Mouse (Mus musculus) T-cell, adult 66 days (primary cell): Measurements from ENCODE around the gene Gabarapl1. TPM values are rescaled to one million over a fixed set of nuclear protein-coding genes. Genes with fewer than 3 reads are reported as not detected.

Source experiments
- total RNA-seq, 2 experiments: library from RNA; stranded (reverse); gene quantifications; 3 replicates in 1 of 2; 4 replicates in 1 of 2; pipeline ENCODE4 v1.2.4; 2023

Gene Gabarapl1
- total RNA-seq: 10 to 100 TPM; 11.3 to 13.9 TPM

DNA sequence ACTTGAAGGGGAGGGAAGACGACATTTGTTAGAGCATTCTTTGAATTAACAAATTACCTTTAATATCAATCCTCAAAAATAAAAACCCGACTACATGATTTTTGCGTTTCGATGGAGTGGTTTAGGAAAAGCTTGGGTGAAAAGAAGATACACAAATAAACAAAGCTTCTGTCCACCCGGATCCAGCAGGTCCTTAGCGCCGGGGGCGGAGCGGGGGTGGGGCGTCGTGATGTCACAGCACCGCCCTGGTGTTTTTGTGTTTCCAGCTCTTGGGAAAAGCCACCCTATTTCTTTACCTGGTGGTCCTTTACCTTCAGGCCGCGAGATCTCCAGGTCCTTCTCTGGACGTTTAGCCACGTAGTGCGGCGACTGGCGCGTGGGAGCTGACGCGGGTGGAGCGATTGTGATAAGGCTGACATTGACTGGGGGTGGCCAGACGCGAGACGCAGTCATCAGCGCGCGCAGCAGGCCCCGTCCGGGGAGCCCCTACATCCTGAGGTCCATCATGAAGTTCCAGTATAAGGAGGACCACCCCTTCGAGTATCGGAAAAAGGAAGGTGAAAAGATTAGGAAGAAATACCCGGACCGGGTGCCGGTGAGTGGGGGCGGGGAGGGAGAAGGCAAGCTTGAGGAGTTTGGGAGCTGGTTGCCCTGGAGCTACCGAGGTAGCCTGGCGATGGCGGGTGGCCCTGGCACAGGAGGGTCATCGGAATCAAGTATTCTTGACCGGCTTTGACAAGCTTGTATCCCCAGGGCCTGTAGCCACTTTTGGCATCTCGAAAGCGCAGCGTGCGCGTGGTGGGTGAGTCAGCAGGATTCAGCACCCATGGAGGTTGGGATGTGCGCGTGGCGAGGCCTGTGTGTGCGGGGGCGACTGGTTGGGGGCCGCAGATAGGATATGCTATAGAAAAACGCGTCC, at the start of gene Gabarapl1:
Gene Gabarapl1, plus strand, starts transcription at position 219 of the 919 bp plus-strand sequence.

DNA sequence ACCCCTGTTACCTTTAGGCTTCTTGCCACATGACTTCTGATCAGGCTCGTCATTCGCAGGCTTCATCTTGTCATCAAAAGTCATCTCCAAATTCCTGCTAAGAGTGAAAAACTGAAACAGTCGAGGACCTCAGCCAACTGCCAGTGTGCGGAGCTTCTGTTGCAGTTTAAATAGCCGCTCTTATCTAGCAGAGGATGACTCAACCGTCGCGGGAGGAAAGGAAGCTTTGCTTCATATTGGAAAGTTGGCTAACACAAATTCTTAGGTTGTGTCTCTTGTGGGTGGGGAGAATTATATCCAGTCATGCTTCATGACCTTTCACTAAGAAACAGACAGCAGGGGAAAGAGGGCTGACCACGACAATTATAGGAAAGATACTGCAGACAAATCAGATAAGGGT, 25.9 kb upstream of the Gabarapl1 start, which contains the start of gene Olr1:
Gene Olr1, minus strand, starts transcription at position 142 of the 400 bp plus-strand sequence.

DNA sequence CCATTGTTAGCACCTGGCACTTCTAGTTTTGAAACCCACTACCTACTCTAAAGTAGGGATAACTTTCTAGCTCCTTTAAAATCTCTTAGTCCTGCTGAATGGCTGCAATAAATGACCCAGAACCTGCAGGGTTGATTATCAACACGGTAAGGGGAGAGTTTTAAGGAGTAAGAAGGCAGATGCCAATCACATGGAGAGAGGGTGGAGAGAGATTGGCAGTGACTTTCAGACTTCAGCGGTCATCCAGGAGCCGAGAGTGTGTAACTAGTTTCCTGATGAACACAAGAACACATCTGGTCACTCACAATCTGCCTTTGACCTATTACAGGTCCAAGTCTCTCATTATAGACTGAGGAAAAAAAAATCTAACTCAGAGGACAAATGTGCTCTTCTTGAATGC, 20.6 kb upstream of the Gabarapl1 start, which contains the start of gene Tmem52b:
Gene Tmem52b, plus strand, starts transcription at position 189 of the 400 bp plus-strand sequence.

DNA sequence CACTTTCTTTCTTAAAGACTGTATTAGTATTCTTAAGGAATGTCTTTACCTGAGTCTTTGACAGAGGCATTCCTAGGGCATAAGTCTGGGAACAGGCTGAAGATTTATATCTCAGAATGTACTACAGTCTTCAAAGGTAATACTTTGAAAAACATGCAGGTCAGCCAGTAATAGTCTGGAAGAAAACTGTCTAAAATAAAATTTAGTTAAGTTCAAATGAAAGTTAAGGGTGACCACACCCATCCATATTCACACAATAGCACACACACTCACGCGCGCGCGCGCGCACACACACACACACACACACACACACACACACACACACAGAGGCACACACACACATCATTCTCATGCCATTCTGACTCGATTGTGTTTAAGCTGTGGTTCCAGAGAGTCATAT, 44.6 kb downstream of the Gabarapl1 start, which contains the start of gene Klre1:
Gene Klre1, plus strand, starts transcription at position 301 of the 400 bp plus-strand sequence.

DNA sequence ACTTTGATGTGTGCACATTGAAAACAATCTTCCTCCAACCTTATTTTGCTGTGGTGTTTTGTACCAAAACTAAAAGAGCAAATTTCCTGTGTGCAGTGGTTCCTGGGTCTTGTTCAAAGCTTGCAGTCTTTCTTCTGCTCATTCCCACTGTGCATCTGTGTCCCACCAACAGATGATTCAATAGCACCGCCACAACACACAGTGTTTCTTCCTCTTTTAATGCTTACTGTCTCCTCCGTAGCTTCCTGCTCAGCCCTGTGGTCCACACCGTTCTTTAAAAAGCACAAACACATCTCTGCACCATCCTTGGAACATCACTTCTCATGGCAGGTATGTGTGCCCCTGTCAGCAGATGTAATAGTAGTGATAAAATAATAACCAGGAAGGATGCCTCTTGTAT, 58.5 kb downstream of the Gabarapl1 start, which contains the start of gene Klrd1:
Gene Klrd1, plus strand, starts transcription at position 275 of the 400 bp plus-strand sequence.

Other genes with a start within 250 kb of the Gabarapl1 start
- not detected for gene 4922502D21Rik, start 201.4 kb upstream of the Gabarapl1 start, total RNA-seq
- under 1 TPM; 0.50 to 0.96 TPM for gene Clec12a, start 190.5 kb upstream of the Gabarapl1 start, total RNA-seq
- gene Clec12b, start 147.3 kb upstream of the Gabarapl1 start, total RNA-seq: not detected
- under 1 TPM in 1 of 2 experiments, not detected in 1; 0.12 TPM for gene Clec1b, start 135.9 kb upstream of the Gabarapl1 start, total RNA-seq
- gene Clec9a, start 124.3 kb upstream of the Gabarapl1 start, total RNA-seq: 1 to 10 TPM; 1.3 to 4.2 TPM
- gene Clec1a, start 81.2 kb upstream of the Gabarapl1 start, total RNA-seq: not detected
- gene Olr1, start 26.0 kb upstream of the Gabarapl1 start, total RNA-seq: not detected
- gene Tmem52b, start 20.6 kb upstream of the Gabarapl1 start, total RNA-seq: not detected
- 10 to 100 TPM in 1 of 2 experiments, 1 to 10 TPM in 1; 6.9 to 11.7 TPM for gene Klre1, start 44.7 kb downstream of the Gabarapl1 start, total RNA-seq
- 100 to 1,000 TPM; 149 to 163 TPM for gene Klrd1, start 58.6 kb downstream of the Gabarapl1 start, total RNA-seq
- 10 to 100 TPM; 10.7 to 20.5 TPM for gene Klrk1, start 90.7 kb downstream of the Gabarapl1 start, total RNA-seq
- gene Klrc3, start 110.2 kb downstream of the Gabarapl1 start, total RNA-seq: 1 to 10 TPM; 1.3 to 2.2 TPM
- gene Klrc2, start 127.5 kb downstream of the Gabarapl1 start, total RNA-seq: 1 to 10 TPM; 3.3 to 5.8 TPM
- gene Klrc1, start 145.8 kb downstream of the Gabarapl1 start, total RNA-seq: 10 to 100 TPM in 1 of 2 experiments, 1 to 10 TPM in 1; 9.2 to 13.7 TPM
- gene Klri1, start 184.0 kb downstream of the Gabarapl1 start, total RNA-seq: 1 to 10 TPM in 1 of 2 experiments, under 1 TPM in 1; 0.71 to 3.6 TPM
- gene Klri2, start 207.3 kb downstream of the Gabarapl1 start, total RNA-seq: 1 to 10 TPM in 1 of 2 experiments, under 1 TPM in 1; 0.59 to 1.5 TPM